Mouse (Mus musculus): ENCODE results near the gene Cxcr5.

The Cxcr5 gene

DNA sequence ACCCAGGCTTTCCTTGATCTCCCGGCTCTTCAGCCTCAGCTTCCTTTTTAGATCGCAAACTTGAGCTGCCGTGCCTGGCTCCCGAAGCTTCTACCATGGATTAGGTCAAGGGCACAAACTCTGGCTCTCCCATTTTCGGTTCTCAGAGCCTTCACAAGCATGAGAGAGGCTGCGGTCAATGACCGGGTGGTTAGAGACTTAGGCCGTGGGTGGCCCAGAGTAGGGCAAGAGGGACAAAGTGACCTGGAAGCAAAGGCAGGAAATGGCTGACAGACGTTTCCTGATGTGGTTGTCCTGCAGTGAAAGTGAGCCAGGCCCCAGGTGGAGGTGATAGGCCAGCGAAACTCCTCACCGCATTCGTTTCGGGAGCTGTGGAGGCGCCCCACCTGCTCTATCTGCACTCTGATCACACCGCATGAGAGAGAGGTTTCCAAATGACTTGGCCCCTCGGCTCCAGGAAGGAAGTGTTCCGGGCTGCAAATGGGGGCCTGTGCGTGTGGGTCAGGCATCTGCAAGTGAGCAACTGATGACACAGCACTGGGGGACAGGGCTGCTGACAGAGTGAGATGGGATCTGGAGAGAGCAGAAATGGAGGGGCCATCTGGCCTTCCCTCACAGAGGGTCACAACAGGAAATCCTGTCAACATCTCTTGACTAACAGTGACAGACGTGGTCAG is 23.9 kb downstream of the Cxcr5 start:
- peak; percentile 89 for DNase-seq (ENCODE audit: low read depth)

DNA sequence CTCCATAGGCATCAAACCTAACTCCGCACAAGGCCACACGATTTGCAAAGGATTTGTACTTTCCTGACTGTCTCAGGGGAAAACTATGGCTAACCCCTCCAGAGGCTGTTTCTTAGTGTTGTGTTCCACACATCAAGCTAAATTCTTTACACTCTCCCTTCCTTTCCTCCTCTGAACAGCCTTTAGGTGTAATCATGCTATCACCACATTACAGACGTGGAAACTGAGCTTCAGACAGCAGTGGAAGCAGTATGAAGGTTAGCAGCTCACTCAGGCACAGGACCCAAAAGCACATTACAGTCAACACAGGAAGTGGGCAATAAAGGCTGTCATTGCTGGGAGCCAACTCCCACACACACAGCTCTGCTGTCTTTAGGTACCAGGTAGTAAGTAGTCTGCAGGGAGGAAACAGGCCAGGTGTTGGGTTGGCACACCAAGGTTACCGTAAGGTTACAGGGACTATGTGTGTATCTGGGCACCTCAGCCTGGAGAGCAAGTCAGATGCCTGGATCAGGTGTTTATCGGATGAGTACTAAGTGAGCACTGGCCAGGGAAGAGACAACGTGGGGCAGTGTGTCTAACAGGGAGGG is 28.6 kb downstream of the Cxcr5 start:
- peak; percentile 87 for DNase-seq (ENCODE audit: low read depth)

GRCm38 (mm10) chr9:44528340-44528739 is 33.3 kb downstream of the Cxcr5 start:
- peak; percentile 71 for DNase-seq (ENCODE audit: low read depth)

DNA sequence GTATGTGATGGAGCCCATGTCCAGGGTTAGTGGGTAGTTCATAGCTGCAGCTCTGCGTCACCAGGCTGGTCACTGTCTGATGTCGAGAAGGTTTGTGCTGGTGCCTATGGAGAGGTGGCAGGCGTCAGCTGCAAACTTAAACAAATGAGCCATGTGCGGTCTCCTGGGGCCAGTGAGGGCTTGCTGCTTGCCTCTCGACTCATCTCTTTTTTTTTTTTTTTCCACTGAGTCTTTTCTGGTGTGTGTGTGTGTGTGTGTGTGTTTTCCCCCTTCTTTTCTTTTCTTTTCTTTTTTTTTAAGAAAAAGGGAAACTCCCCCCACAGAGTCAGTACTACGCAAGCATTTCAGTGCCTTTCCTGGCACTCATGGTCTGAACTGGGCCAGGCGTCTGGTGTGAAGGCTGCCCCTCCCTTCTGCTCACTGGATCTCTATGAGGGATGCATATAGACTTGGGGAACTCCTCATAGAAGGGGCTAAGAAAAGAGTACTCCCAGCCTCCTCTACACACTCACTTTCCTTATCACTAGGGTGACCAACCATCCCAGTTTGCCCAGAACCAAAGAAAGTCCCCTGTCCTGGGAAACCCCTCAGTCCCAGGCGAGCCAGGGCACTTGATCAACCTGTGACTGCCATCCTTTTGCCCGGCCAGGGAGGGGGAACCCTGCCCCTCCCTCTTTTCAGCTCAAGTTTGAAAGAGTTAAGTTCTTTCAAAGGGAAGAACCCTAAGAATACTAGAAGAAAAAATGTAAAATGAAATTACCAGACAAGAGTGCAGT is 35.2 kb downstream of the Cxcr5 start:
- DNase-seq (ENCODE audit: low read depth): peak; percentile 84

GRCm38 (mm10) chr9:44525589-44525988 is 36.1 kb downstream of the Cxcr5 start:
- peak; percentile 53 for DNase-seq (ENCODE audit: low read depth)

GRCm38 (mm10) chr9:44525001-44525400 is 36.7 kb downstream of the Cxcr5 start:
- DNase-seq (ENCODE audit: low read depth): no peak

GRCm38 (mm10) chr9:44524235-44524826 is 37.3 kb downstream of the Cxcr5 start:
- DNase-seq (ENCODE audit: low read depth): no peak

DNA sequence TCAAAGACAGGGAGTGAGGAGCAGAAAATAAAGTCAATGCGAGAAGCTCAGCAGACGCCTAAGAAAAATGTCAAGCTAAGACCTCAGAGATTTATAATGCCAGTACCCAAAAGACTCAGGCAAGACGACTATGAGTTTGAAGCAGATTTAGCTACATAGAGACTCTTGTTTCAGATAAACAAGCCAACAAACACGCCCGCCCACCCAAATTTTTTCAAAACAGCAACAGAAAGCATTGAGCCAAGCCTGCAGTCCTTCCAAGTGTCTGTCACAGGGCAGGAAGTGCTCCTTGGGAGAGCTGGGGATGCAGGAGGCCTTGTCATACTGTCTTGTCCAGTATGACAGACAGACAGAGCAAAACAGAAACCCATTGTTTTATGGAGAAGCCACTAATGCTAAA is 38.0 kb downstream of the Cxcr5 start:
- peak; percentile 55 for DNase-seq (ENCODE audit: low read depth)

DNA sequence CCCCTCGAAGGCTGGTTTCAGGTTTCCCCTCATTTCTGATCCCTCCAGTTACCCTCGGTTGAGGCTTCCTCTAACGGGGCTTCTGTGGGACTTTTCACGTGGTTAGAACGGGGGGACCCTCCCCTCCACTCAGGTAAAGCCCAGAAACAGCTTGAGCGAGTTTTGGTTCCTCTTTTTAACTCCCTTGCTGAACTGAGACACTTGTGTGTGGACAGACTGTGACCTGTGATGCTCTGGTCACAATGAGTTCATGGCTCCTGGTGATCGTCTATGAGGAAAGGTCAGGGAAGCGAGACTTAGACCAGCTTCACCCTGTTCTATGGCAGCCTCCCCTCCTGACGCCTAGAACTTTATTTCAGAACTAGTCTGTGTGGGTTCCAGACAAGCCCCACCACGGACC is 39.8 kb downstream of the Cxcr5 start:
- DNase-seq (ENCODE audit: low read depth): no peak

- DNase-seq (ENCODE audit: low read depth): no peak
Observed at GRCm38 (mm10) chr9:44518068-44518467, 43.6 kb downstream of the Cxcr5 start.

- DNase-seq (ENCODE audit: low read depth): peak; percentile 73
Observed at GRCm38 (mm10) chr9:44517368-44517767, 44.3 kb downstream of the Cxcr5 start.

GRCm38 (mm10) chr9:44515891-44516290 is 45.8 kb downstream of the Cxcr5 start:
- DNase-seq (ENCODE audit: low read depth): peak; percentile 75

DNA sequence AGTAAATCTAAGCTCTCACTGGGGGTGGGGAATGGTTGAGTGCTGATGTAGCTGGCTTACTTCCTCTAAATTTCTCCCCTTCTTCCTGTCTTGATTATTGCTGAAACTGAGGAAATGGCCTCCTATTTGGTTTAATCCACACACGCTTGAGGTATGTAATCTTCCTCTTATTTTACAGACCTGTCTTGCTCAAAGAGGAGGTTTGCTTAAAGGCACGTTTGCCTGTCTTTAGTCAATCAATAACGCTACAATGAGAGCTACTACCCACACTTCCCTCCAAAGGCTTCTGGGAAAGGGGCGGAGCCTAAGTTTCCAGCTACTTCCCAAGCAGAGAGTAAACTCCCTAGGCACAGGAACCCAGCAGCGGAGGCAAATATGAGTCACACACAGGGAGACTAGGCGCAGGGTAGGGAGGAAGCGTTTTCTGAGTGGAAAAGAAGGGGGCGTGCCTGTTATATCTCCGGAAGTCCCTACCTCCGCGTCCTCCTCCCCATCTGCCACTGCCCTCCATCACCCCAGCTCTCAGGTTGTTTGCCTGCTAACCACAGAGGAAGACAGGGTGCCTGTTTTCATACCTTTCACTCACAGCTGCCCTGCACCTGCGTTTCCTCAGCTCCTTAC is 46.4 kb downstream of the Cxcr5 start:
- peak; percentile 90 for DNase-seq (ENCODE audit: low read depth)

- no peak for DNase-seq (ENCODE audit: low read depth)
Observed at GRCm38 (mm10) chr9:44514147-44514546, 47.5 kb downstream of the Cxcr5 start.

DNA sequence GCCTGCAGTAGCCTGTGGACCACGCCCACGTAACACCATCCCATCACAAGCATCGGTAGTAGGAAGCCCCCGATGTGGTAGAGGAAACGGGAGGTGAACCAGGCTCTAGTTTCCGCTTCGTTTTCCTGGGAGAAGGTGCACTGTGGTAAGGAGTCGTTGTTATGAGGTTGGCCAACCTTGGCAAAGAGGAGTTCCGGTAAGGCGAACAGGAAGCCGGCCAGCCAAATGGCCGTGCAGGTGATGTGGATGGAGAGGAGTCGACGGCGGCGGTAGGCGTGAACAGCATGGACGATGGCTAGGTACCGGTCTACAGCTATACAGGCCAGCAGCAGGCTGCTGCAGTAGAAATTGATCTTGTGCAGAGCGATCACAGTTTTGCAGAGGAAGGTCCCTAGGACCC is 48.1 kb downstream of the Cxcr5 start:
- no peak for DNase-seq (ENCODE audit: low read depth)

GRCm38 (mm10) chr9:44513121-44513520 is 48.6 kb downstream of the Cxcr5 start:
- DNase-seq (ENCODE audit: low read depth): no peak

- no peak for DNase-seq (ENCODE audit: low read depth)
Observed at GRCm38 (mm10) chr9:44512717-44513003, 49.0 kb downstream of the Cxcr5 start.

GRCm38 (mm10) chr9:44511935-44512716 is 49.6 kb downstream of the Cxcr5 start:
- no peak for DNase-seq (ENCODE audit: low read depth)

DNA sequence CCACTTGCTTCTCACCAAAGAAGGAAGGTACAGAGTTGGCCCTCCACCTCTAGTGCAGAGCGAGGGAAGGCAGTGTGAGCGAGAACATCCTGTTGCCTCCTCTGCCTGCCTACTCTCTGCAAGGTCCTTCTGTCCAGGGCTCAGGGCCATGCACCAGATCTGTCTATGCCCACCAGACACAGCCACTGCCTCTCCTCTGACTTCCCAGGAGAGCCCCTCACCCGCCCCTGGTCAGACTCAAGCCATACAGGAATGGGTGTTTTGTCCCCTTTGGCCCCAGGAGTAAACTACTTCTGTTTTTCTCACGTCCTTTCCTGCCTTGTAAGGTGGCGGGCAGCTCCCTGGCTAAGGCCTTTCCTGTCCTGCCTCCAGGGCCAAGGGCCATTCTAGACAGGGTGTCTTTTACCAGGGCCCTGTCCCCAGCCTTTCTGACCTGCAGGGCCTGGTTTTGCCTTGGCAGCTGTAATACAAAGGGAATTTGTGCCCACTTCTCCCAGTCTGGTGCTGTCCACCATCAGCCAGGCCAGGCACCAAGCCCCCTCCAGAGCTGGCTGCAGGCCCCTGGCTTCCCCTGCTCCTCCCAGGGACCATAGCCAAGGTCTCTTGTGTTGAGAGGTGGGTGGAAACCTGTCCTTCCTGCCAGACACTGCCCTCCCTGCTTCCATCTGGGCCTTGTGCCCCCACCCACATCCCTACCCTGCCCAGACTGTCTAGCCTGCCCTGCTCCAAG is 50.6 kb downstream of the Cxcr5 start:
- DNase-seq (ENCODE audit: low read depth): peak; percentile 77

DNA sequence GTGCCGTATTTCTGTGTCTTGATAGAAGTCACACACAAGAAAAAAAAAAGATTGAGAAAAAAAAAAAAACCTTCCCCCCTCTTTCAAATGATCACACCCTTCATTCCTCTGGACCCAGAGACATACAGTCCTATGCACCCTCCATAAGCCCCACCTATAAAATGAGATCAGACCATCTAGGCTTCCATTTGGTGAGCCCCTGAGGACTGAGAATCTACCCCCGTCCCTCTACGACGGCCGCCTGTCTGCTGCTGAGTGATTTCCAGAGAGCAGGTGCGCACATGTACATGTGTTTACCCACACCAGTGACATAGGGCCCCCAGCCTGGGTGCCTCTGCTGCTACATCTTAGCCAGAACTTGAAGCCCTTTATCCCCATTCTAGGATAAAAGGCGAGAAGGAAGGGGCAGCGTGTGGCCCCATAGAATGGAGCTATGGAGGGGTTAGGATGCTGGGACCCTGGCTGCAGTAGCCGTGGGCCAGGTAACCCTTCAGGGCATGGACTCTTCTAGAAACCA is 51.3 kb downstream of the Cxcr5 start:
- peak; percentile 79 for DNase-seq (ENCODE audit: low read depth)
